Mouse (Mus musculus) small intestine, adult 2 months (tissue): ENCODE data around the gene Fam71e2.

Source experiments
- CTCF ChIP-seq: fragments of 200-500 bp; IDR thresholded peaks from 2 replicates; pipeline ENCODE4 v1.5.1; 2012; ENCODE audit warnings: low read depth, mild to moderate bottlenecking, control low read depth, inconsistent platforms, low read length, moderate library complexity, mixed read lengths; ENCODE audit not compliant: insufficient replicate concordance, insufficient read length; ENCODE audit errors: extremely low read depth
- POLR2A ChIP-seq: fragments of 200-500 bp; IDR thresholded peaks from 2 replicates; pipeline ENCODE4 v1.6.1; 2012; ENCODE audit warnings: low read depth, mild to moderate bottlenecking, control low read depth, inconsistent platforms, low read length, moderate library complexity

- TF ChIP-seq POLR2A, result no peak
- TF ChIP-seq CTCF, result no peak
Observed at GRCm38 (mm10) chr7:4813105-4813791, 42.1 kb upstream of the Fam71e2 start.
